Mouse (Mus musculus) T-helper 17 cell (primary cell): Measurements from ENCODE around the gene 1700017B05Rik.
"Not testable (repeated sequence)": the region's sequence is repeated elsewhere in the genome, so short reads cannot be mapped to it uniquely, and the experiment has no call there.

Experiments
- in situ Hi-C, 2 experiments: fragments of 300-600 bp; cut with MboI, MseI; formaldehyde crosslinking; loops; 1 replicate in 1 of 2; 2 replicates in 1 of 2; pipeline ENCODE4 v1.15.1; 2025; ENCODE audit warnings: high pct_unique_total_duplicates in 2 of 2

The 1700017B05Rik gene

GRCm38 (mm10) chr9:57250026-57250425, 12.4 kb downstream of the 1700017B05Rik start:
- in situ Hi-C loops = loop anchor here (5.0 to 10.0 kb wide), 4 partner anchors 105 to 1225 kb away; partner anchors contain the start of gene Ppcdc (in 1 of the 2)

GRCm38 (mm10) chr9:57248030-57248942, 14.1 kb downstream of the 1700017B05Rik start:
- in situ Hi-C loops = loop anchor here in 1 of 2 experiments (10.0 kb wide), 1 partner anchor 427 kb away; no protein-coding TSS in a partner anchor

- in situ Hi-C loops = loop anchor here in 1 of 2 experiments (10.0 kb wide), 1 partner anchor 428 kb away; no protein-coding TSS in a partner anchor
Observed at GRCm38 (mm10) chr9:57247201-57247671, 15.2 kb downstream of the 1700017B05Rik start.

- in situ Hi-C loops = loop anchor here in 1 of 2 experiments (10.0 kb wide), 1 partner anchor 428 kb away; no protein-coding TSS in a partner anchor
Observed at GRCm38 (mm10) chr9:57246482-57246881, 15.9 kb downstream of the 1700017B05Rik start.

- in situ Hi-C loops = loop anchor here in 1 of 2 experiments (10.0 kb wide), 1 partner anchor 431 kb away; no protein-coding TSS in a partner anchor
Observed at GRCm38 (mm10) chr9:57244106-57244685, 18.2 kb downstream of the 1700017B05Rik start.

GRCm38 (mm10) chr9:57242916-57243315, 19.5 kb downstream of the 1700017B05Rik start:
- in situ Hi-C loops = loop anchor here in 1 of 2 experiments (10.0 kb wide), 1 partner anchor 432 kb away; no protein-coding TSS in a partner anchor

GRCm38 (mm10) chr9:57241111-57241510, 21.3 kb downstream of the 1700017B05Rik start:
- in situ Hi-C loops = loop anchor here in 1 of 2 experiments (10.0 kb wide), 1 partner anchor 434 kb away; no protein-coding TSS in a partner anchor

- in situ Hi-C loops = no loop called here
Observed at GRCm38 (mm10) chr9:57238220-57238619, 24.2 kb downstream of the 1700017B05Rik start.

- in situ Hi-C loops = no loop called here
Observed at GRCm38 (mm10) chr9:57237705-57238104, 24.7 kb downstream of the 1700017B05Rik start.

- in situ Hi-C loops = no loop called here
Observed at GRCm38 (mm10) chr9:57236256-57236655, 26.2 kb downstream of the 1700017B05Rik start, which contains the start of gene Trcg1. TSS of gene Trcg1 (plus strand) at chr9:57236556.

GRCm38 (mm10) chr9:57233767-57234166, 28.6 kb downstream of the 1700017B05Rik start:
- in situ Hi-C loops = no loop called here

GRCm38 (mm10) chr9:57233142-57233541, 29.3 kb downstream of the 1700017B05Rik start:
- in situ Hi-C loops = no loop called here

- in situ Hi-C loops = no loop called here
Observed at GRCm38 (mm10) chr9:57232341-57232940, 30.0 kb downstream of the 1700017B05Rik start.

- in situ Hi-C loops = no loop called here
Observed at GRCm38 (mm10) chr9:57231536-57232255, 30.7 kb downstream of the 1700017B05Rik start.

- in situ Hi-C loops = no loop called here
Observed at GRCm38 (mm10) chr9:57230146-57230783, 32.1 kb downstream of the 1700017B05Rik start.

GRCm38 (mm10) chr9:57229726-57230125, 32.7 kb downstream of the 1700017B05Rik start:
- in situ Hi-C loops = no loop called here

GRCm38 (mm10) chr9:57228186-57228585, 34.2 kb downstream of the 1700017B05Rik start:
- in situ Hi-C loops = no loop called here

GRCm38 (mm10) chr9:57227203-57227602, 35.2 kb downstream of the 1700017B05Rik start:
- in situ Hi-C loops = no loop called here

- in situ Hi-C loops = not testable (repeated sequence)
Observed at GRCm38 (mm10) chr9:57226628-57227122, 35.7 kb downstream of the 1700017B05Rik start.
